Mouse (Mus musculus) ES-E14 (cell line): ENCODE data around the gene Tmco3. TPM values are rescaled to one million over a fixed set of nuclear protein-coding genes. Genes with fewer than 3 reads are reported as not detected.

ENCODE experiments used
- DNase-seq: peaks from one replicate; pipeline ENCODE4 v3.0.0-alpha.2; 2013; ENCODE audit warnings: low read depth, low spot score
- H3K27ac ChIP-seq: 2 replicates; pipeline ENCODE4 v1.5.1; 2012; ENCODE audit warnings: low read depth, mild to moderate bottlenecking, low read length, moderate library complexity, mixed read lengths; ENCODE audit not compliant: poor library complexity, insufficient read depth, severe bottlenecking
- H3K36me3 ChIP-seq: 2 replicates; pipeline ENCODE4 v1.6.1; 2012; ENCODE audit warnings: mild to moderate bottlenecking, low read length, moderate library complexity, mixed read lengths; ENCODE audit not compliant: control insufficient read depth, poor library complexity, insufficient read depth, severe bottlenecking
- H3K4me1 ChIP-seq, 2 experiments: fragments of 150-350 bp in 1 of 2; sonication (generic) in 1 of 2; 2 replicates each; pipeline ENCODE4 v1.6.1; 2012; ENCODE audit warnings: low read length in 2 of 2, mild to moderate bottlenecking in 1 of 2, mixed read lengths in 1 of 2; ENCODE audit not compliant: control insufficient read depth in 2 of 2, insufficient read depth in 2 of 2, poor library complexity in 1 of 2
- H3K4me3 ChIP-seq, 2 experiments: fragments of 150-350 bp in 1 of 2; sonication (generic) in 1 of 2; 2 replicates each; pipeline ENCODE4 v1.5.1; 2012; ENCODE audit warnings: low read length in 2 of 2, low read depth in 1 of 2, mild to moderate bottlenecking in 1 of 2, mixed read lengths in 1 of 2; ENCODE audit not compliant: insufficient read depth in 1 of 2, poor library complexity in 1 of 2, severe bottlenecking in 1 of 2
- H3K9ac ChIP-seq: 2 replicates; pipeline ENCODE4 v1.6.1; 2012; ENCODE audit warnings: low read depth, mild to moderate bottlenecking, low read length, mixed read lengths; ENCODE audit not compliant: poor library complexity, insufficient read depth, severe bottlenecking
- H3K9me3 ChIP-seq: fragments of 150-350 bp; sonication (generic); 2 replicates; pipeline ENCODE4 v1.6.1; 2012; ENCODE audit warnings: low read depth, mild to moderate bottlenecking, low read length; ENCODE audit not compliant: control insufficient read depth, insufficient read depth
- CHD2 ChIP-seq: IDR thresholded peaks from 2 replicates; pipeline ENCODE4 v1.6.1; 2014; ENCODE audit warnings: mild to moderate bottlenecking, low read depth, low read length, inconsistent platforms
- HCFC1 ChIP-seq: IDR thresholded peaks from 2 replicates; pipeline ENCODE4 v1.6.1; 2012; ENCODE audit warnings: low read length, inconsistent platforms, borderline replicate concordance; ENCODE audit not compliant: insufficient read depth
- MAFK ChIP-seq: IDR thresholded peaks from 2 replicates; pipeline ENCODE4 v1.6.1; 2014; ENCODE audit warnings: mild to moderate bottlenecking, low read depth, low read length, inconsistent platforms; ENCODE audit not compliant: insufficient read depth
- ZC3H11A ChIP-seq: IDR thresholded peaks from 2 replicates; pipeline ENCODE4 v1.6.1; 2012; ENCODE audit warnings: low read depth, mild to moderate bottlenecking, inconsistent platforms, low read length, borderline replicate concordance
- ZNF384 ChIP-seq: IDR thresholded peaks from 2 replicates; pipeline ENCODE4 v1.6.1; 2012; ENCODE audit warnings: low read depth, low read length, inconsistent platforms
- in situ Hi-C, 2 experiments: fragments of 600-800 bp; cut with MboI; formaldehyde crosslinking; loops; one replicate each; pipeline ENCODE4 v1.15.1; 2025; ENCODE audit warnings: low sequenced_read_pairs in 2 of 2, inconsistent platforms in 1 of 2; ENCODE audit not compliant: unreplicated experiment in 2 of 2
- total RNA-seq: library from RNA; depleted of rRNA; stranded (reverse); fragments of 300-350 nt; gene quantifications from 2 replicates; pipeline ENCODE4 v1.2.3, GENCODE M21; 2012

The Tmco3 gene
- total RNA-seq, 1 experiment = 20.3 TPM

DNA sequence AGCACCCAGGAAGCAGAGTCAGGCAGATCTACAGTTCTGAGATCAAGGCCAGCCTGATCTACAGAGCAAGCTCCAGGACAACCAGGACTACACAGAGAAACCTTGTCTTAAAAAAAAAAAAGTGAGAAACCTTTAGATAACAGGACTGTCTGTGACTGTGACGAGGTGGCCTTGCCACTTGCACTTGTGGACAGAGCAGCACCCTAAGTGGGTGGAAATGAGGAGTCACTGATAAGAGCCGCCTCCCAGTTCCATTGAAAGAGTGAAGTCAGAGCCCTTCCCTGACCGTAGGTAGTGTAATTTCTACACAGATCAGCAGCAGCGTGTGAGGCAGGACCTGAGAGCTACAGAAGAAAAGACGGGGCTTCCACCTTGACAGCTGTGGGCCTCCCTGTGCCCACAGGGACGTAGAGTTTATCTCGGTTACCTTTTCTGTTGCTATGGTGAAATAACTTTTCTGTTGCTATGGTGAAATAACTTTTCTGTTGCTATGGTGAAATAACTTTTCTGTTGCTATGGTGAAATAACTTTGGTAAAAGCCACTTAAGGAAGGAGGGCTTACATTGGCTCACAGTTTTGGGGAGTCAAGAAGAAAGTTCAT lies 18.4 kb downstream of the Tmco3 start:
- H3K36me3 ChIP-seq = no peaks in the 10 kb centered on the region; the same call in 1 of the 2 replicates

DNA sequence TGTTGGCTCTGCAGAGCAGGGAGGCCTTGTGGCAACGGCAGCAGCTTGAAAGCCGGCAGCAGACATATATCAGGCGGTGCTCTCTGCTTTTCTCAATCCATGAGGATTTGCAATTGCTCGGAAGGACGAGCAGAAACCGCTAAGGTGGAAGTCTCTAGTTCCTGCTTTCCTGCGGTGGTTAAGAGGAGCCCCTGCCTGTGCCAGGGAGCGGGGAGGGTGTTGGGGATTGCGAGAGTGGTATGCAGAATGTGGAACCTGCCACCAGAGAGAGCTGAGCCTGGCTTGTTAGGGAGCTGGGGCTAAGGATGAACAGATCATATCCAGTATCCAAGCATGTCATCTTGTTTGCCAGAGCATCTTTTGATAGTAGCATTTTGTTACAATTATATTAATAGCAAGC lies 18.9 kb downstream of the Tmco3 start:
- no peaks in the 10 kb centered on the region; the same call in 1 of the 2 replicates for H3K36me3 ChIP-seq
- H3K4me1 ChIP-seq = no peaks in the 10 kb centered on the region
- H3K27ac ChIP-seq = no peak overlapping the region
- in situ Hi-C loops = no loop called here
- no peaks in the 10 kb centered on the region for H3K9me3 ChIP-seq
- no peak for DNase-seq
- no peak overlapping the region for H3K4me3 ChIP-seq
- no peak overlapping the region for H3K9ac ChIP-seq
- TF ChIP-seq CHD2 (no peak), ZNF384 (no peak), MAFK (no peak), ZC3H11A (no peak), HCFC1 (no peak)

More for the DNA sequence above, 18.4 kb downstream of the Tmco3 start:
- H3K9me3 ChIP-seq = no peaks in the 10 kb centered on the region
- no peak overlapping the region for H3K27ac ChIP-seq
- DNase-seq = no peak
- in situ Hi-C loops = no loop called here
- H3K4me1 ChIP-seq = no peaks in the 10 kb centered on the region
- no peak overlapping the region for H3K4me3 ChIP-seq
- no peak overlapping the region for H3K9ac ChIP-seq
- TF ChIP-seq ZC3H11A (no peak), ZNF384 (no peak), HCFC1 (no peak)

- no peaks in the 10 kb centered on the region; the same call in 1 of the 2 replicates for H3K36me3 ChIP-seq
- H3K4me3 ChIP-seq = no peak overlapping the region
- H3K4me1 ChIP-seq = peaks cover 0 to 2% of the 10 kb centered on the region in 2 experiments; a peak in 1 of 4 replicates
- no peak overlapping the region for H3K27ac ChIP-seq
- no peaks in the 10 kb centered on the region for H3K9me3 ChIP-seq
- no peak for DNase-seq
- TF ChIP-seq ZNF384 (no peak), ZC3H11A (no peak), HCFC1 (no peak), MAFK (no peak), CHD2 (no peak)
- in situ Hi-C loops = no loop called here
- no peak overlapping the region for H3K9ac ChIP-seq
Observed at GRCm38 (mm10) chr8:13314922-13315321, 26.9 kb downstream of the Tmco3 start.

- H3K9me3 ChIP-seq = no peaks in the 10 kb centered on the region
- in situ Hi-C loops = no loop called here
- no peak for DNase-seq
- peaks cover 0 to 2% of the 10 kb centered on the region in 2 experiments; a peak in 1 of 4 replicates for H3K4me1 ChIP-seq
- H3K36me3 ChIP-seq = no peaks in the 10 kb centered on the region; the same call in 1 of the 2 replicates
- no peak overlapping the region for H3K4me3 ChIP-seq
- H3K27ac ChIP-seq = no peak overlapping the region
- no peak overlapping the region for H3K9ac ChIP-seq
- no peak for TF ChIP-seq MAFK
- TF ChIP-seq HCFC1 = no peak
- TF ChIP-seq ZC3H11A = no peak
- no peak for TF ChIP-seq ZNF384
Observed at GRCm38 (mm10) chr8:13316671-13317070, 28.7 kb downstream of the Tmco3 start.

DNA sequence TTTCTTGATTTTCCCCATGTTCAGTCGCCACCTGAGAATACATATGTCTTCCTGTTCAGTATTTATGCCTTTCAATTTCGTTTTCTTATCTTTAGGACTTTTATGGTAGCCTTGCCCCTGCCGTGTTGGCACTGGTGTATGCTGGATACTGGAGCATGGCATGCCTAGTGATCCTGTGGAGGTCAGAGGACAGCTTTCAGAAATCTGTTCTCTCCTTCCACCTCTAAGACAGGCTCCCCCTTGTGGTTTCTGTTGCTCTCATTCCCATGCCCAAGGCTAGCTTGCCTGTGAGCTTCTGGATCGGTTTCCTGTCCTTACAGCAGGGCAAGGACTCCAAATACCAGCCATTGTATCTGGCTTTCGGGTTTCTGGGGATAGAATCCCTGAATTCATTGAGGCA lies 38.6 kb downstream of the Tmco3 start:
- H3K27ac ChIP-seq = no peak overlapping the region
- H3K4me3 ChIP-seq = no peak overlapping the region
- in situ Hi-C loops = no loop called here
- H3K4me1 ChIP-seq = no peaks in the 10 kb centered on the region
- no peak for TF ChIP-seq HCFC1
- TF ChIP-seq ZNF384 = no peak
- no peak for TF ChIP-seq CHD2
- TF ChIP-seq ZC3H11A = no peak
- no peak for TF ChIP-seq MAFK
- DNase-seq = no peak
- no peak overlapping the region for H3K9ac ChIP-seq
- H3K9me3 ChIP-seq = no peaks in the 10 kb centered on the region
- H3K36me3 ChIP-seq = no peaks in the 10 kb centered on the region
